Mouse (Mus musculus): ENCODE results near the gene Trak1.

The Trak1 gene

GRCm38 (mm10) chr9:121394882-121395281 is 97.6 kb downstream of the Trak1 start:
- in situ Hi-C loops (cut with MboI, MseI): no loop called here

DNA sequence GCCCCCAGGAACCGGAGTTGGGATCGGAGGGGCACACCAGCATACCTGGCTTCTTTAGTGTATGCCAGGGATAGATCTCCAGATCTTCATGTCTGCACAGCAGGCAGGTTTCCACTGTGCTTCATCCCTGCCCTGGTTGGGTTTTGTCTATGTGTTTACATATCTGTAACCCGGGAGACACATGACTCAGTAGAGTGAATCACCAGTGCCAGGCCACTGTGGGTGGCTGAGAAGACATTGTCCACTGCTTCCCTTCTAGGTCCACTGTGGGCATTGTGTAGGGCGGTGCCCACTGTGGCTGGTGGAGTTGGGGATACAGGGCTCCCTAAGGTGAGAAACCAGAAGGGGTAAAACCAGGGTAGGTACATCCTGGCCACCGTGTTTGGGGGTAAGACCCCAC is 98.5 kb downstream of the Trak1 start:
- in situ Hi-C loops (cut with MboI, MseI): no loop called here

GRCm38 (mm10) chr9:121398100-121398760 is 100.9 kb downstream of the Trak1 start:
- in situ Hi-C loops (cut with MboI, MseI): no loop called here

GRCm38 (mm10) chr9:121398761-121399160 is 101.5 kb downstream of the Trak1 start:
- in situ Hi-C loops (cut with MboI, MseI): no loop called here

GRCm38 (mm10) chr9:121400608-121401007 is 103.3 kb downstream of the Trak1 start:
- in situ Hi-C loops (cut with MboI, MseI): no loop called here

DNA sequence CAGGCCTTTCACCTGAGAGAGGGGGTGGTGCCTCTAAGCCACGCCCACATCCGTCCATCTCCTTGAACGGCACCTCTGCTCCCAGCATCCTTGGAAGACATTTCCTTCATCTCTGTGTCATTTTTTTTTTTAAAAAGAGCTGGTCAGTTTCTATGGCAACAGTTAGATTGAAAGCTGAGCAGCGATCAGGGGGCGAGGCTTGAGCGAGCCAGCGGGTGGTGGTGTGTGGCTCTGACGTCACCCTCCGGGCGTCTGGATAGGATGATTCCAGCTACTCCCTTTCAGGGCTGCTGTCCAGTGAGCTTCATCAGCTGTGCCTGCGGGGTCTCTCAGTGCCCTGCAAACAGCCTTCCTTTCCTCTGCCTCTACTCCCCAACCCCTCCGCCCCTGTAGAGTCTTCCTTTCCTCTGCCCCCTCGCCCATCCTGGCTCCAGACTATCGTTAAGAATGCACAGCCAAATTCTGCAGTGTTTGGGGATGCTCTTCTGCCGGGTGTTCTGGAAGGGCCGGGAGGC is 105.9 kb downstream of the Trak1 start:
- in situ Hi-C loops (cut with MboI, MseI): no loop called here

- in situ Hi-C loops (cut with MboI, MseI): no loop called here
These were observed 106.4 kb downstream of the Trak1 start for GRCm38 (mm10) chr9:121403699-121404098.

- in situ Hi-C loops (cut with MboI, MseI): no loop called here
These were observed 107.9 kb downstream of the Trak1 start for GRCm38 (mm10) chr9:121405088-121405681.

- in situ Hi-C loops (cut with MboI, MseI): no loop called here
These were observed 108.5 kb downstream of the Trak1 start for GRCm38 (mm10) chr9:121405792-121406191.

DNA sequence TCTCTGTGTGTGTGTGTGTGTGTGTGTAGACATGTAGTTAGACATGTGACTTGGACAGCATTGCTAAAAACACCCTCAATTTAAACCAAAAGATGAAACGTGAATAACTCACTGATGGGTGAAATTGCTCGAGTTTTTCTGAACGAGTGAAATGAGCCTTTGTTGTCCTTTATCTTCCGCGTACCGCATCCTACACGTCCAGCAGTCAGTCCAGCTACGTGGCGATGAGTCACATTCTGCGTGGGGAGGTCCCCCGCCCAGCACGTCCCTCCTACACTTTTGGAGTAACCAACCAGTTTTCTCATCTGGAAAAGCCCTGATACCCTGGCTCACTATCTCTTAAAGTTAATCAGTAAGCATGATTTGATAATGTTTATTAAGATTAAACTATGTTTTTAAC is 116.9 kb downstream of the Trak1 start:
- in situ Hi-C loops (cut with MboI, MseI): no loop called here

- in situ Hi-C loops (cut with MboI, MseI): no loop called here
These were observed 118.4 kb downstream of the Trak1 start for GRCm38 (mm10) chr9:121415626-121416241.

DNA sequence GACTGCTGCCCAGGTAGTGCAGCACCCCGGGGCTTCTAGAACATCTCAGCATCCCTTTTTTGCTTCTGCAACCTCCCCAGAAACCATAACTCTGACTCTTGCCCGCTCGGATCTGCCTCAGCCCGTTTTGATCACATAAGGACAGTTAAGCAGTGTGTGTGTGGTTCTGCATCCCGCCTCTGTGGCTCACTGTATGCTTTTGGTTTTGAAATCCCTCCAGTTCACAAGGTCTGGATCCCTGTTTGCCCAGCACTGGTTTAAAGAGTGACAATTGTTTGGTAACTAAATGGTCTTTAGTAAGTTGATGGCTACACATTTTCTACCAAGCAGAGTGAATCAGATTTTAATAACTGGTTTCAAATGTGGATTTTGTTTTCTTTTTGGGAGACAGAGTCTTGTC is 119.2 kb downstream of the Trak1 start:
- in situ Hi-C loops (cut with MboI, MseI): no loop called here

GRCm38 (mm10) chr9:121416872-121417637 is 119.8 kb downstream of the Trak1 start:
- in situ Hi-C loops (cut with MboI, MseI): no loop called here

DNA sequence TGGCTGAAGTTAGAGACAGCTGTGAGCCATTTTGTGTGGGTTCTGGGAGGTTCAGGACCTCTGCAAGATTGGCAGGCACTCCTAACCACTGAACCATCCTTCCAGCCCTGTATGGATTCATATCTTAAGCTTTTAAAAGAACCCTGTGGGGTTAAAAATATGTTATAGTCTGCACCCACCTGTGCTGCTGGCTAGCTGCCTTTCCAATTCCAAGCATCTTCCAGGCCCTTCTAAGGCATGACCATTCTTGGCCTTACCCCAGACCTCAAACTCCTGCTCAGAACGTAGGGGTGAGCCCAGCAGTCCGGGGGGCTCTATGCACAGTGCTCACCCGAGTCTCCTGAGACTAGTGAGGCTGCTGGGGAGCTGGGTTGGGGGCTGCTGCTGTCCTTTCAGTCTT is 121.7 kb downstream of the Trak1 start:
- in situ Hi-C loops (cut with MboI, MseI): no loop called here

DNA sequence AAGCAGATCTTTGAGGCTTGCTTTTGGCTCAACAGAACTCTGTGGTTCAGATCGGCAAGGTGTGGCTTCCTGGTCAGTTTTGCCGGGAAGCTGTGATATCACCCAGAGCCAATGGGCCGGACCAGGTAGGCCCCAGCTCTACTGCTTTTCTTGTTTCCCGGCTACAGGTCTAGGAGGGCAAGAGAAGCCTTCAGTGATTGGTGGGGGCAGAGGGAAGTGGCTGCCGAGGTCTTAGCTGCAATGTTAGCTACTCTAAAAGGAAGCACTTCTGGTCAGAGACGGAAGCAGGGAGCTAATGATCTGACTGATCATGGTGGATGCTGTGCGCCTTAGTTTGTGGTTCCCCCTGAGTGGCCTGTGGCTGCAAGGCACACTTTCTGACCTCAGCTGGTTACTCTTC is 122.3 kb downstream of the Trak1 start:
- in situ Hi-C loops (cut with MboI, MseI): no loop called here

GRCm38 (mm10) chr9:121420817-121421216 is 123.5 kb downstream of the Trak1 start:
- in situ Hi-C loops (cut with MboI, MseI): no loop called here

DNA sequence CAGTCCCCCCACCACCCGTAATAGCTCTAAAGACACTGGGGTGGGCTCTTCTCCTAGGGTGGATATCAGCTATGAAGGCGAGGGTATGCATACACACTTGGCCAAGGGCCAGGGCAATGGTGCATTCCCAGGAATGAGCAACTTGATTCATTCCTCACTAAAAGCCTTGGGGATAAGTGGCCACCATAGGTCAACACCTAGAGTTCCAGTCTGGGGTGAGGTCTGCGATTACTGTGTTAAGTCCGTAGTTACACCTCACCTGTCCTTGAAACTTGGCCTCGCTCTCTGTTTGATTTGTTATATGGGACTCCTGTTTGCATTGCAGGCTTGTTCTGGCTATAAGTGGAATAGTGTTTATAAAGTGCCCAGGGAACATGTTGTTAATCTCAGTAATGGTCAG is 125.1 kb downstream of the Trak1 start:
- in situ Hi-C loops (cut with MboI, MseI): no loop called here

DNA sequence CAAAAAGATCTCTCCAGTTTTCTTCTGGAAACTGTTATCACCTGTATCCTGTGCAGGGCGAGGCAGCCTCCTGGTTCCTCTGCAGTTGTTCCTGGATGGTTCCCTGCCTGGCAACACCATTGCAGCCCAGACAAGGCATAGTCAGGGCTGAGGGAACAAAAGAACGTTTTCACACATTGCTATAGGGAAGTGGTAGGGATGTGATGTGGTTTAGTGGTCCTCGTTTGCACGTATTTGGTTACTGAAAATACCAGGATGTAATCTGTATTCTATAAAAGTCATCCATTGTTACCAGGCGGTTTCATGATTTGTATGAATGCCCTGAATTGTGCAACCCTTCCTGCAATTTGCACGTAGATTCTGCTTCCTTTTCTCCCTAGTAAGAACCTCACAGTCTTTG is 126.3 kb downstream of the Trak1 start:
- in situ Hi-C loops (cut with MboI, MseI): no loop called here

- in situ Hi-C loops (cut with MboI, MseI): no loop called here
These were observed 127.2 kb downstream of the Trak1 start for GRCm38 (mm10) chr9:121424281-121425164.

DNA sequence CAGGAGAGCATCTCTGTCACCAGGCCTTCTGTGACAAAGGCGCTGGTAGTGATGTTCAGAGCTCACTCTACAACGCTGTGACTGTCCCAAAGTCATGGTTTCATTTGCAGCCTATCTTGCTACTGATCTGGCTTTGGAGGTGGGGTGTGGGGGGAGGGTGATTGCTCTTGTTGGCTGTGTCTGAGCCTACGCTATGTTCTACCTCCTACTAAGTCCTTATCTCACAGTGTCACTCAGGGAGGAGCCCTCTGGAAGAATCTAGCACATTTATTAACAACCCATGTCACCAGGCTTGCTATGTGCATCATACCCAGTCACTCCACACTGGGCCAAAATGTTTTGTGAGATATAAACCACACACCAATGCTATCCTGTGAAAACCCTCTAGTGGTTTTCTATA is 129.1 kb downstream of the Trak1 start:
- in situ Hi-C loops (cut with MboI, MseI): no loop called here

DNA sequence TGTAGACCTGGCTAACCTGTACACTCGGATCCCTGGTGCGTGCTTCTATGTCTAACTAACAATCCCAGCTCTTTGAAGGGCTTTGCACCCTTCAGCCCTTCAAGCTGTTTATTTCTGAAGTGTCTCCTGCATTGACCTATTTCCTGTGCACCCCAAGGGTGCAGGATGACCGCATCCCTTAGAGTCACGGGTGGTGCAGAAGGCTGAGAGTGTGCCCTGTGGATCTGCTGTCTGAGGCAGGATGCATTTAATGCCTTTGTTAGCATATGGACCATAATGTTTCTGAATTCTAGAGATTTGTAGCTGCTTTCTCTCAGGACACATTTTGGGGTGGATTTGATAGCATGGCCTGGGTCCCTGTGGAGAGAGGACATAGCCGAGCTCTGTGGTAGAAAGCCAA is 129.6 kb downstream of the Trak1 start:
- in situ Hi-C loops (cut with MboI, MseI): no loop called here
